Mouse (Mus musculus) ES-Bruce4 (cell line): ENCODE data around the gene Tanc1.

Source experiments
- CTCF ChIP-seq: IDR thresholded peaks from one replicate; pipeline ENCODE4 v1.8.1; 2011; ENCODE audit warnings: low read depth, low read length
- EP300 ChIP-seq: IDR thresholded peaks from 2 replicates; pipeline ENCODE4 v1.6.1; 2011; ENCODE audit warnings: low read depth, low read length; ENCODE audit not compliant: insufficient read depth
- POLR2A ChIP-seq: IDR thresholded peaks from one replicate; pipeline ENCODE4 v1.8.1; 2011; ENCODE audit warnings: low read length; ENCODE audit not compliant: insufficient read depth

- TF ChIP-seq CTCF (no peak), EP300 (no peak), POLR2A (no peak)
Measured at GRCm38 (mm10) chr2:59761183-59761582, 149.3 kb downstream of the Tanc1 start.
